Mouse (Mus musculus) limb, embryonic 10.5 days (tissue): ENCODE measurements around the gene Slc12a5. TPM values are rescaled to one million over a fixed set of nuclear protein-coding genes. Genes with fewer than 3 reads are reported as not detected.
A peak's percentile ranks its signal among the peaks of the same experiment; 100 is the strongest.

ENCODE experiments used
- DNase-seq: peaks from one replicate; pipeline ENCODE4 v3.0.0-alpha.2; 2017; ENCODE audit warnings: low spot score
- H3K27ac ChIP-seq: fragments of 300-500 bp; sonication (generic); 2 replicates; pipeline ENCODE4 v1.5.1; 2016; ENCODE audit warnings: mild to moderate bottlenecking
- H3K27me3 ChIP-seq: fragments of 300-500 bp; sonication (generic); 2 replicates; pipeline ENCODE4 v1.6.1; 2016; ENCODE audit warnings: low read depth, mild to moderate bottlenecking; ENCODE audit not compliant: poor library complexity, severe bottlenecking
- H3K36me3 ChIP-seq: fragments of 300-500 bp; sonication (generic); 2 replicates; pipeline ENCODE4 v1.6.1; 2016; ENCODE audit warnings: mild to moderate bottlenecking, moderate library complexity
- H3K4me1 ChIP-seq: fragments of 300-500 bp; sonication (generic); 2 replicates; pipeline ENCODE4 v1.6.1; 2016
- H3K4me3 ChIP-seq: fragments of 300-500 bp; sonication (generic); 2 replicates; pipeline ENCODE4 v1.5.1; 2016; ENCODE audit warnings: mild to moderate bottlenecking, moderate library complexity
- H3K9me3 ChIP-seq: fragments of 300-500 bp; sonication (generic); replicated peaks from 2 replicates; pipeline ENCODE4 v1.6.1; 2016; ENCODE audit warnings: mild to moderate bottlenecking
- WGBS: fragments of 180-500 bp; shearing (Covaris S2); methylation state at CpG from one replicate; pipeline ENCODE4 v1.1.7; 2016; 5-methylcytosine and 5-hydroxymethylcytosine counted together
- polyA plus RNA-seq: library from polyadenylated mRNA; unstranded; fragments of >200 nt; fragmentation: Nextera tagmentation; extraction: Ambion mirVana; gene quantifications from 2 replicates; pipeline ENCODE4 v1.2.1, GENCODE M21; 2016

Slc12a5 gene
- polyA plus RNA-seq: 0.83 and 1.0 TPM in 2 replicates

GRCm38 (mm10) chr2:164960716-164961441, at the start of gene Slc12a5:
Slc12a5 (plus strand) TSS chr2:164960802.
- peaks cover 21% of the 10 kb centered on the region for H3K4me1 ChIP-seq
- peak; percentile 90 for DNase-seq
- H3K36me3 ChIP-seq: no peaks in the 10 kb centered on the region
- peak within 1 kb of the TSS; percentile 87 for H3K27ac ChIP-seq
- under 1% methylated on average over 53 of the region's 54 CpGs for WGBS
- H3K27me3 ChIP-seq: peaks cover 50% of the 10 kb centered on the region
- peak within 1 kb of the TSS; percentile 73 for H3K4me3 ChIP-seq
- H3K9me3 ChIP-seq: no peaks in the 10 kb centered on the region

DNA sequence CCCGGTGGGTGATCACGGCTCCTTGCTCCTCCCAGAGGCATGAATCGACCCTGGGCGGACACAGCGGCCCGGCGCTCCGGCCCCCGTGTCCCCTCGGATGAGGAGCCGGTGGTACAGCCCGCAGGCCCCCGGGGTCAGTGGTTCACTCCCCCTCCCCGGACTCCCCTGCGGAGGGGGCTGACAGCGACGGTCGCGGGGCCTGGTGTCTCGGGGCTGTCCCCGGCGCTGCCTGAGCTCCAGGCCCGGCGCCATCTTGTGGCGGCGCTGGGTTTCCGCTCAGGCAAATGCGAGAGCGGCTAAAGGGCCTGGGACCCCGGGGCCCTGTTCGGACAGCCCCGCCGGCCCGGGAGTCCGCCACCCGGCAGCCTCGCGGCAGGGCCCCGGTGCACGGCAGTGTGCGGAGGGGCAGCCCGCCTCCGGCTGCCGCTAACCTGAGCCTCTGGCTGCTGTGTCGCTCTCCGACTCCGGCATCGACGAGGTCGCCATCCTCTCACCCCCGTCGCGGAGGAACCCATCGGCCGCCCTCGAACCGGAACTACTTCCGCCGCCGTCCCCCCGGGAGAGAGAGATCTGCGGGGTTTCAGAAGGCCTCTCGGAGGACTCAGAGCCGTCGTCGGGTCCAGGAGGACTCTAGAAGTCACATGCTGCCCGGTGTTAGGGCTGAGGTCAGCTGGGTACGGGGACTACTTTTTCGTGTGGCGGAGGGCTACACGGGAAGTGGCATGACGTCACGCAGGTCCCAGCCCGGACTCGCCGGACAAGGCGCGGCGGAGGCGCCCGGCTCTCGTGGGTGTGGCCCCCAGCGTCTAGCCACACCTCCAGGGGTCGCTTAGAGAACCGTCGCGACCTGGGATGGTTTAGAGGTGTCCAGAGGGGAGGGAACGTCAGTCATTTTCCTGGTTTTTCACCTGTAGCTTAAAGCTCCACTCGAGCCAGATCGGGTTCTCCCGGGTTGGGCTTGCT, 49.2 kb upstream of the Slc12a5 start, which contains the start of gene Zfp335:
Gene Zfp335 (minus strand): TSS at position 672 of the 963 bp plus-strand sequence.
- Histone ChIP-seq H3K4me3 (peak within 1 kb of the TSS; percentile 87), H3K4me1 (peaks cover 22% of the 10 kb centered on the region), H3K27me3 (no peaks in the 10 kb centered on the region), H3K9me3 (peaks cover under 1% of the 10 kb centered on the region; the same call in 1 of the 2 replicates), H3K36me3 (peaks cover 49% of the 10 kb centered on the region), H3K27ac (peak within 1 kb of the TSS; percentile 99)
- WGBS: under 1% methylated on average over 91 of the region's 91 CpGs
- peak; percentile 95 for DNase-seq

DNA sequence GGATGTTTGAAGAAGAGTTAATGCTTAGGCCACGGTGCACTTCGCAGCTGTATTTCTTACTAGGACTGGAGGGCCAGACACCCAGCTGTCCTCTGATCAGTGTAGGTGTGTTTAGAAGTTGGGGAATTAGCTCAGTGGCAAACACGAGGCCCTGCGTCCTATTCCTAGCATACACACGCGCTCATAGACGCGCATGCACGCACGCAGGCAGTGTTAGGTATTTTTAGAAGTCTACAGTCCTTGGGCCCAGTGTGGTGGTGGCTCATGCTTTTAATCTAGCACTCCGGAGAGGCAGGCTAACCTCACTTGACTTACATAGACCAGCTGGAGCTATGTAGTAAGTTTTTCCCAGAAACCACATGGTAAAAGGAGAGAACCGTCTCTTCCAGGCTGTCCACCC, 48.5 kb upstream of the Slc12a5 start:
- no peak for DNase-seq
- peaks cover 23% of the 10 kb centered on the region for H3K4me1 ChIP-seq
- H3K27ac ChIP-seq: peak overlapping the region; percentile 99
- no peaks in the 10 kb centered on the region for H3K9me3 ChIP-seq
- peak overlapping the region; percentile 87 for H3K4me3 ChIP-seq
- no peaks in the 10 kb centered on the region for H3K27me3 ChIP-seq
- peaks cover 41% of the 10 kb centered on the region for H3K36me3 ChIP-seq
- WGBS: 31% methylated on average over 12 of the region's 12 CpGs

DNA sequence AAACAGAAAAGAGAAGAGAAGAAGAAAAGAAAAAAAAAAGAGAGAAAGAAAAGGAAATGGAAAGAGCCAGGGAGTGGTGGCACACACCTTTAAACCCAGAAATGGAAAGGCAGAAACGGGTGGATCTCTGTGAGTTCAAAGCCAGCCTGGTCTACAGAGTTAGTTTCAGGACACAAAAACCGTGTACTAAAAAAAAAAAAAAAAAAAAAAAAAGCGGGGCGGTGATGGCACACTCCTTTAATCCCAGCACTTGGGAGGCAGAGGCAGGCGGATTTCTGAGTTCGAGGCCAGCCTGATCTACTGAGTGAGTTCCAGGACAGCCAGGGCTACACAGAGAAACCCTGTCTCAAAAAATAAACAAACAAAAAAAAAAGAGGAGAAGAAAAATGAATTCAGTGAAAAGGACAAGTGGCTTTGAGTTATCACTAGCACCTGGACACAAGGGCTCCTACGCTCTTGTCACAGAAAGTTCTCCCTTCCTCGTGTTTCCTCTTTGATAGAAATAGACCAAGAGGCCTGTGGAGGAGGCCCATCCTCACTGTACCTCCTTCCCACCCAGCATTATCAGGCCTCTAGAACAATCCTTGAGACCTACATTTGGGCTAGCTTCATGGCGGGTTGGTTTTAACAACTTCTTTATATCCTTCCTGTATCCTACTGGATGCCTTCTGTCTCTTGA, 47.7 kb upstream of the Slc12a5 start:
- 91% methylated on average over 9 of the region's 9 CpGs for WGBS
- Histone ChIP-seq H3K4me3 (peak overlapping the region; percentile 87; the same call in 1 of the 2 replicates), H3K27me3 (no peaks in the 10 kb centered on the region), H3K27ac (no peak overlapping the region), H3K9me3 (no peaks in the 10 kb centered on the region), H3K36me3 (peaks cover 34% of the 10 kb centered on the region), H3K4me1 (peaks cover 30% of the 10 kb centered on the region)
- DNase-seq: no peak

- Histone ChIP-seq H3K4me1 (peaks cover 33% of the 10 kb centered on the region), H3K27me3 (no peaks in the 10 kb centered on the region), H3K4me3 (no peak overlapping the region), H3K9me3 (no peaks in the 10 kb centered on the region), H3K27ac (no peak overlapping the region), H3K36me3 (peaks cover 31% of the 10 kb centered on the region)
- 89% methylated on average over 2 of the region's 2 CpGs for WGBS
- DNase-seq: no peak
These were observed 47.2 kb upstream of the Slc12a5 start for GRCm38 (mm10) chr2:164913428-164913786.

DNA sequence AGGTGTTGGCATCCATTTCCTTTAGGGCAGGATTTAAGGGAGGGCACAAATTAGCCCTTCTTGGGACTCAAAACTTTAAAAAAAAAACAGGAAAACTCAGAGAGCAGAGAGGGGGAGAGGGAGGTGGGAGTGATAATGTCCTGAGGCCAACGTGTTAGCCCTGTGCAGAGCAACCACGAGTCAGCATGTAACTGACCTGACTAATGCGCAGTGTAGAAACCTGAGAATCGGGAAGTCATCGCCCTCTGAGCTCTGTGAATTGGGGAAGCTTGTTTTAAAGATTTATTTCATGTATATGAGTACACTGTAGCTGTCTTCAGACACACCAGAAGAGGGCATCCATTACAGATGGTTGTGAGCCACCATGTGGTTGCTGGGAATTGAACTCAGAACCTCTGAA, 43.8 kb upstream of the Slc12a5 start:
- DNase-seq: no peak
- H3K4me3 ChIP-seq: no peak overlapping the region
- peaks cover 18% of the 10 kb centered on the region for H3K4me1 ChIP-seq
- H3K27me3 ChIP-seq: no peaks in the 10 kb centered on the region
- H3K36me3 ChIP-seq: peaks cover 34% of the 10 kb centered on the region
- H3K27ac ChIP-seq: no peak overlapping the region
- 84% methylated on average over 5 of the region's 5 CpGs for WGBS
- H3K9me3 ChIP-seq: no peaks in the 10 kb centered on the region

- H3K9me3 ChIP-seq: no peaks in the 10 kb centered on the region
- DNase-seq: no peak
- 52% methylated on average over 10 of the region's 10 CpGs for WGBS
- H3K27me3 ChIP-seq: no peaks in the 10 kb centered on the region
- H3K27ac ChIP-seq: no peak overlapping the region
- peaks cover 34% of the 10 kb centered on the region for H3K36me3 ChIP-seq
- H3K4me1 ChIP-seq: peaks cover 17% of the 10 kb centered on the region
- H3K4me3 ChIP-seq: no peak overlapping the region
These were observed 43.2 kb upstream of the Slc12a5 start for GRCm38 (mm10) chr2:164917371-164917770.

GRCm38 (mm10) chr2:164918325-164918724, 42.3 kb upstream of the Slc12a5 start:
- no peak overlapping the region for H3K4me3 ChIP-seq
- peaks cover 18% of the 10 kb centered on the region for H3K4me1 ChIP-seq
- peak; percentile 49 for DNase-seq
- H3K36me3 ChIP-seq: peaks cover 31% of the 10 kb centered on the region
- 62% methylated on average over 5 of the region's 5 CpGs for WGBS
- no peaks in the 10 kb centered on the region for H3K27me3 ChIP-seq
- H3K27ac ChIP-seq: no peak overlapping the region
- no peaks in the 10 kb centered on the region for H3K9me3 ChIP-seq

- WGBS: 65% methylated on average over 6 of the region's 7 CpGs
- H3K4me3 ChIP-seq: no peak overlapping the region
- H3K9me3 ChIP-seq: no peaks in the 10 kb centered on the region
- no peak overlapping the region for H3K27ac ChIP-seq
- no peaks in the 10 kb centered on the region for H3K27me3 ChIP-seq
- H3K4me1 ChIP-seq: peaks cover 24% of the 10 kb centered on the region
- peaks cover 20% of the 10 kb centered on the region for H3K36me3 ChIP-seq
- no peak for DNase-seq
These were observed 38.6 kb upstream of the Slc12a5 start for GRCm38 (mm10) chr2:164921984-164922383.

- Histone ChIP-seq H3K4me3 (no peak overlapping the region), H3K27ac (no peak overlapping the region), H3K36me3 (peaks cover 18% of the 10 kb centered on the region), H3K9me3 (no peaks in the 10 kb centered on the region), H3K4me1 (peaks cover 12% of the 10 kb centered on the region; the same call in 1 of the 2 replicates), H3K27me3 (no peaks in the 10 kb centered on the region)
- DNase-seq: no peak
- 74% methylated on average over 4 of the region's 4 CpGs for WGBS
These were observed 37.3 kb upstream of the Slc12a5 start for GRCm38 (mm10) chr2:164923291-164923690.

DNA sequence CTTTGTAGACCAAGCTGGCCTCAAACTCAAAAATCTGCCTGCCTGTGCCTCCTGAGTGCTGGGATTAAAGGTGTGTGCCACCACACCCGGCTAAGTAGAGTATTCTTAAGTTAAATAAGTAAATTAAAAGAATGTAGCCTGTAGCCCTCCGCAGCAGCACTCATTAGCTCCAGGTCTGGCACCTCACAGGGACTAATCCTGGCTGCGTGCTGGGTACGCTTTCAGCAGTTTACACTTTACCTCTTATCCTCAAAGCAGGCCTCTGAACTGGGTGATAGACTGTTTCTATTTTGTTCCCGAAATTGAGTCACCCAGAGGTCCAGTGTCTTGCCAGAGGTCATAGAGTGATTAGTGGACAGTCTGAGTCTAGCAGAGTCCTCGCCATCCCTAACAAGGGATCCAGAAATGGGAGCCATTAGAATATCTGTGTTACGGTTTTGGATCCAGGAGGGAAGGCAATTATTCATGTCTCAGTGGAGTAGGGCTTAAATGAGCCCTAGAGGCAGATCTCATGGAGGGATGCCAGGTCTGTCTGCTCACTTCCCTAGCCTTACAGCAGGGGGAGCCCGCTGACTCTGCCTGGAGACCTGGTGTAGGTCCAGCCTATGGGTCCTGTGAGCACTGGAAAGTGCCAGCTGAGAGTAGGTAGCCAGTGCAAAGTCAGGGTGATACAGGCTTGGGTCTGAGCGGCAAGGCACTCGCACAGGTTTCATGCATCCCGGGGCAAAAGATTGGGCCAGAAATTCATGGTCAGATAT, 36.3 kb upstream of the Slc12a5 start:
- Histone ChIP-seq H3K27me3 (no peaks in the 10 kb centered on the region), H3K4me1 (peaks cover 12% of the 10 kb centered on the region; the same call in 1 of the 2 replicates), H3K9me3 (no peaks in the 10 kb centered on the region), H3K4me3 (no peak overlapping the region), H3K27ac (no peak overlapping the region), H3K36me3 (peaks cover 14% of the 10 kb centered on the region)
- 41% methylated on average over 11 of the region's 11 CpGs for WGBS
- peak; percentile 78 for DNase-seq
